Mouse (Mus musculus): ENCODE results near the gene Vwa3b. TPM values are rescaled to one million over a fixed set of nuclear protein-coding genes. Genes with fewer than 3 reads are reported as not detected.

Vwa3b gene
- polyA plus RNA-seq, 1 experiment = 0.04 TPM

- no peak overlapping the region for H3K4me3 ChIP-seq (ENCODE audit: low read depth, low read length)
- H3K27ac ChIP-seq (ENCODE audit: insufficient read depth, low read depth, low read length) = no peak overlapping the region
- WGBS = 74% methylated on average over 14 of the region's 14 CpGs
- TF ChIP-seq POLR2A (IDR thresholded peaks at IDR 0.05; ENCODE audit: low read depth, low read length) (no peak), CTCF (IDR thresholded peaks at IDR 0.05; ENCODE audit: extremely low read depth, insufficient read length, insufficient replicate concordance, low read depth, low read length) (no peak)
- peaks cover 5% of the 10 kb centered on the region; the same call in 1 of the 2 replicates for H3K4me1 ChIP-seq (ENCODE audit: control insufficient read depth, insufficient read depth, insufficient read length, low read length)
- H3K27me3 ChIP-seq (ENCODE audit: control insufficient read depth, insufficient read depth, low read length) = no peaks in the 10 kb centered on the region
- H3K36me3 ChIP-seq (ENCODE audit: control insufficient read depth, insufficient read depth, low read length) = no peaks in the 10 kb centered on the region
These were observed 51.7 kb downstream of the Vwa3b start for GRCm38 (mm10) chr1:37077955-37078549.

GRCm38 (mm10) chr1:37080442-37080841 lies 54.0 kb downstream of the Vwa3b start:
- WGBS = 62% methylated on average over 4 of the region's 4 CpGs
- no peak overlapping the region for H3K27ac ChIP-seq (ENCODE audit: insufficient read depth, low read depth, low read length)
- TF ChIP-seq POLR2A (IDR thresholded peaks at IDR 0.05; ENCODE audit: low read depth, low read length) (no peak), CTCF (IDR thresholded peaks at IDR 0.05; ENCODE audit: extremely low read depth, insufficient read length, insufficient replicate concordance, low read depth, low read length) (no peak)

GRCm38 (mm10) chr1:37081376-37082214 lies 55.2 kb downstream of the Vwa3b start:
- Histone ChIP-seq H3K27ac (ENCODE audit: insufficient read depth, low read depth, low read length) (no peak overlapping the region), H3K4me1 (ENCODE audit: control insufficient read depth, insufficient read depth, insufficient read length, low read length) (peaks cover 5% of the 10 kb centered on the region; the same call in 1 of the 2 replicates), H3K36me3 (ENCODE audit: control insufficient read depth, insufficient read depth, low read length) (no peaks in the 10 kb centered on the region), H3K4me3 (ENCODE audit: low read depth, low read length) (no peak overlapping the region), H3K27me3 (ENCODE audit: control insufficient read depth, insufficient read depth, low read length) (no peaks in the 10 kb centered on the region)
- TF ChIP-seq CTCF (IDR thresholded peaks at IDR 0.05; ENCODE audit: extremely low read depth, insufficient read length, insufficient replicate concordance, low read depth, low read length) (no peak), POLR2A (IDR thresholded peaks at IDR 0.05; ENCODE audit: low read depth, low read length) (no peak)
- 27% methylated on average over 12 of the region's 12 CpGs for WGBS

More at GRCm38 (mm10) chr1:37080442-37080841, 54.0 kb downstream of the Vwa3b start:
- Histone ChIP-seq H3K36me3 (ENCODE audit: control insufficient read depth, insufficient read depth, low read length) (no peaks in the 10 kb centered on the region), H3K27me3 (ENCODE audit: control insufficient read depth, insufficient read depth, low read length) (no peaks in the 10 kb centered on the region), H3K4me3 (ENCODE audit: low read depth, low read length) (no peak overlapping the region), H3K4me1 (ENCODE audit: control insufficient read depth, insufficient read depth, insufficient read length, low read length) (peaks cover 5% of the 10 kb centered on the region; the same call in 1 of the 2 replicates)

- no peaks in the 10 kb centered on the region for H3K36me3 ChIP-seq (ENCODE audit: control insufficient read depth, insufficient read depth, low read length)
- H3K4me3 ChIP-seq (ENCODE audit: low read depth, low read length) = no peak overlapping the region
- H3K27me3 ChIP-seq (ENCODE audit: control insufficient read depth, insufficient read depth, low read length) = no peaks in the 10 kb centered on the region
- TF ChIP-seq POLR2A (IDR thresholded peaks at IDR 0.05; ENCODE audit: low read depth, low read length) (no peak), CTCF (IDR thresholded peaks at IDR 0.05; ENCODE audit: extremely low read depth, insufficient read length, insufficient replicate concordance, low read depth, low read length) (no peak)
- peaks cover 5% of the 10 kb centered on the region; the same call in 1 of the 2 replicates for H3K4me1 ChIP-seq (ENCODE audit: control insufficient read depth, insufficient read depth, insufficient read length, low read length)
- no peak overlapping the region for H3K27ac ChIP-seq (ENCODE audit: insufficient read depth, low read depth, low read length)
- WGBS = 19% methylated on average over 2 of the region's 2 CpGs
These were observed 55.7 kb downstream of the Vwa3b start for GRCm38 (mm10) chr1:37082215-37082464.

- Histone ChIP-seq H3K4me3 (ENCODE audit: low read depth, low read length) (no peak overlapping the region), H3K4me1 (ENCODE audit: control insufficient read depth, insufficient read depth, insufficient read length, low read length) (peaks cover 5% of the 10 kb centered on the region; the same call in 1 of the 2 replicates), H3K36me3 (ENCODE audit: control insufficient read depth, insufficient read depth, low read length) (no peaks in the 10 kb centered on the region), H3K27me3 (ENCODE audit: control insufficient read depth, insufficient read depth, low read length) (no peaks in the 10 kb centered on the region), H3K27ac (ENCODE audit: insufficient read depth, low read depth, low read length) (no peak overlapping the region)
- 78% methylated on average over 2 of the region's 2 CpGs for WGBS
- TF ChIP-seq POLR2A (IDR thresholded peaks at IDR 0.05; ENCODE audit: low read depth, low read length) = no peak
- TF ChIP-seq CTCF (IDR thresholded peaks at IDR 0.05; ENCODE audit: extremely low read depth, insufficient read length, insufficient replicate concordance, low read depth, low read length) = no peak
These were observed 57.7 kb downstream of the Vwa3b start for GRCm38 (mm10) chr1:37084075-37084474.

GRCm38 (mm10) chr1:37085171-37085570 lies 58.8 kb downstream of the Vwa3b start:
- Histone ChIP-seq H3K4me1 (ENCODE audit: control insufficient read depth, insufficient read depth, insufficient read length, low read length) (peaks cover 5% of the 10 kb centered on the region; the same call in 1 of the 2 replicates), H3K27me3 (ENCODE audit: control insufficient read depth, insufficient read depth, low read length) (no peaks in the 10 kb centered on the region), H3K36me3 (ENCODE audit: control insufficient read depth, insufficient read depth, low read length) (no peaks in the 10 kb centered on the region), H3K27ac (ENCODE audit: insufficient read depth, low read depth, low read length) (no peak overlapping the region), H3K4me3 (ENCODE audit: low read depth, low read length) (no peak overlapping the region)
- TF ChIP-seq CTCF (IDR thresholded peaks at IDR 0.05; ENCODE audit: extremely low read depth, insufficient read length, insufficient replicate concordance, low read depth, low read length) = no peak
- no peak for TF ChIP-seq POLR2A (IDR thresholded peaks at IDR 0.05; ENCODE audit: low read depth, low read length)
- 73% methylated on average over 7 of the region's 7 CpGs for WGBS

GRCm38 (mm10) chr1:37089191-37089590 lies 62.8 kb downstream of the Vwa3b start:
- WGBS = 67% methylated on average over 5 of the region's 5 CpGs
- Histone ChIP-seq H3K36me3 (ENCODE audit: control insufficient read depth, insufficient read depth, low read length) (no peaks in the 10 kb centered on the region), H3K27ac (ENCODE audit: insufficient read depth, low read depth, low read length) (no peak overlapping the region), H3K4me1 (ENCODE audit: control insufficient read depth, insufficient read depth, insufficient read length, low read length) (no peaks in the 10 kb centered on the region), H3K27me3 (ENCODE audit: control insufficient read depth, insufficient read depth, low read length) (no peaks in the 10 kb centered on the region), H3K4me3 (ENCODE audit: low read depth, low read length) (no peak overlapping the region)
- TF ChIP-seq POLR2A (IDR thresholded peaks at IDR 0.05; ENCODE audit: low read depth, low read length) = no peak
- no peak for TF ChIP-seq CTCF (IDR thresholded peaks at IDR 0.05; ENCODE audit: extremely low read depth, insufficient read length, insufficient replicate concordance, low read depth, low read length)
